Mouse (Mus musculus): ENCODE data around the gene Gmcl1. TPM values are rescaled to one million over a fixed set of nuclear protein-coding genes. Genes with fewer than 3 reads are reported as not detected.

Gmcl1 gene
- 1 to 10 TPM; 6.7 to 6.9 TPM for total RNA-seq (2021)
- long read RNA-seq, experiment 1, transcript Gmcl1-201 (14 exons, 2,949 nt) = major isoform, 12 of 16 reads
- long read RNA-seq, experiment 1, partial matches to known transcripts = 0 of 16 reads
- long read RNA-seq, experiment 1, other reads (novel, unspliced or antisense) = 4 of 16 reads
- long read RNA-seq, experiment 2, transcript Gmcl1-201 (14 exons, 2,949 nt) = major isoform, 12 of 18 reads
- long read RNA-seq, experiment 2, partial matches to known transcripts = 0 of 18 reads
- long read RNA-seq, experiment 2, other reads (novel, unspliced or antisense) = 6 of 18 reads

DNA sequence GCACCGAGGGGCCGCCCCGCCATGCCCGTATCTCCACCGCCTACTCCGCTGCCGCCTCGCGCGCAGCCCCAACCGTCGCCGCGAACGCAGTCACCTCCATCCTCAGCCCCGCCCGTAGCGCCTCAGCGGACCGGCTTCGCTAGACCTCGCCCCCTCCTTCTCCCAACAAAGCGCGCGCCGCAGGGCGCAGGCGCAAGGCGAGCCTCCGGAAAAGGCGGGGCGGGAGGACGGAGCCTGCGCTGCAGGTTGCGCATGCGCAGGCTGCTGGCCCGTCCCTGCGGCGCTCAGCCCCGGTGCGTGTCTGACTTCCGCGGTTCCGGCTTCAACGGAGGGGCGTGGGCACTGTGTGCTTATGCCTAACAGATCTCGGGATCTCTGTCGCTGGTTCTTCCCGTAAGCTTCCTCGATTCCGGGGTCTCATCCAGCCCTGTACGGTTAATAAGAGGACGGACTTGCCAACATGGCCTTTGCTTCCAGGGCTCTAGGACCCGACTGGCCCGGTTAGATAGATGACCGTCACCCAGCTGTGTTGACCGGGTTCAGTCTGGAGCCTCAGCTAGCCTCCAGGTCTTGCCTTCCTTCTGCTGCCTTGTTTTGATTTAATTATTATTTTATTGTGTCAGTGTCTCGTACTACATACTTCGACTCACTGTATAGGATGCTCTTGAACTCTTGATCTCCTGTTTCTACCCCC, at the start of gene Gmcl1:
Gmcl1 (minus strand) TSS at position 201 of the 694 bp plus-strand sequence.
- DNase-seq = peak; percentile 97
- intact Hi-C loops (cut with DNase I) = no loop called here

DNA sequence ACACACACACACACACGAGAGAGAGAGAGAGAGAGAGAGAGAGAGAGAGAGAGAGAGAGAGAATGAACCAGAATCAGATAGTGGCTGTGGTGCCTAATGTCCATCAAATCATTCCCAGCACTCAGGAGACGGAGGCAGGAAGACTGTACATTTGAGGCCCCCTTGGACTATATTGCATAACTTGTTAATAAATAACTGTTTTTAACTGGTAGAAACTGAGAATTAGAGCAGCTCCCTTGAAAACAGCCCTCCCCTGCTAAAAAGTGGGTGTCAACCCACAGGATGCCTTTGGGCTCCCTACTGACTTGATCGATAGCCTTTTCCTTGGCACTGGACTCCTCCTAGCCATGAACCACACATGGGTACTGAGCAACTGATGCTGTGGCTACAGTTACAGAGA, 49.2 kb upstream of the Gmcl1 start:
- no peak for DNase-seq
- intact Hi-C loops (cut with DNase I) = no loop called here

GRCm38 (mm10) chr6:86781361-86781957, 48.3 kb upstream of the Gmcl1 start:
- DNase-seq = peak in 1 of 2 experiments; percentile 13
- intact Hi-C loops (cut with DNase I) = no loop called here

DNA sequence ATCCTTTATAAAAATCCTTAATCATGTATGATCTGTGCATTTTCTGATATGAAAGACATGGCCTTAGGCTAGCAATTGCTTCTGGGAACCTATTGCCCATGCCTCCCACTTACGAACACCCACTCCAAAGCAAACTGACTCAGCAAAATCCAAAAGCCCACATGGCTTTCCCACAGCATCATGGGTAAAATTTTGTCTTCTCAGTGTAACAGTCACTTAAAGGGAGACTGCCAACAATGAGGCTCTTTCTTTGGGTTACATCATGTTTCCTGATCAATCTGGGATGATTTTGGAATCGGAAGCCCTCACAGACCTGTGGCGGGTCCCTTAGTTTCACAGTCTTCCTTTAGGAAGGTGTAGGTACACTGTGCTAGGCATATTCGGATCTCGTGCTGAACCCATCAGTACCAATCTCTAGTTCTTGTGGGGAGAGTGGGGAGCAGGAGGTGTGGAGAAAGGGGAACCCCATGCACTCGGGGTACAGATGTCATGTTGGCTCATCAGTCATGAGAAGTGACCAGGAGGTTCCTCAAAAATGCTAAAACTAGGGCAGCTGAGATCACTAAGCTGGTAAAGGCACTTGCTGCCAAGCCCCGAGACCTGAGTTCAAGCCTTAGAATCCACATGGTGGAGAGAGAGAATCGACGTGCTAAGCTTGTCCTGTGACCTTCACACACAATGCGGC, 45.9 kb upstream of the Gmcl1 start:
- intact Hi-C loops (cut with DNase I) = no loop called here
- no peak for DNase-seq

GRCm38 (mm10) chr6:86777181-86777580, 44.0 kb upstream of the Gmcl1 start:
- intact Hi-C loops (cut with DNase I) = no loop called here
- no peak for DNase-seq

GRCm38 (mm10) chr6:86776706-86777071, 43.5 kb upstream of the Gmcl1 start:
- intact Hi-C loops (cut with DNase I) = no loop called here
- no peak for DNase-seq

GRCm38 (mm10) chr6:86776001-86776705, 43.0 kb upstream of the Gmcl1 start:
- intact Hi-C loops (cut with DNase I) = no loop called here
- peak; percentile 59 to 61 for DNase-seq

GRCm38 (mm10) chr6:86774937-86775336, 41.8 kb upstream of the Gmcl1 start:
- intact Hi-C loops (cut with DNase I) = no loop called here
- DNase-seq = no peak

DNA sequence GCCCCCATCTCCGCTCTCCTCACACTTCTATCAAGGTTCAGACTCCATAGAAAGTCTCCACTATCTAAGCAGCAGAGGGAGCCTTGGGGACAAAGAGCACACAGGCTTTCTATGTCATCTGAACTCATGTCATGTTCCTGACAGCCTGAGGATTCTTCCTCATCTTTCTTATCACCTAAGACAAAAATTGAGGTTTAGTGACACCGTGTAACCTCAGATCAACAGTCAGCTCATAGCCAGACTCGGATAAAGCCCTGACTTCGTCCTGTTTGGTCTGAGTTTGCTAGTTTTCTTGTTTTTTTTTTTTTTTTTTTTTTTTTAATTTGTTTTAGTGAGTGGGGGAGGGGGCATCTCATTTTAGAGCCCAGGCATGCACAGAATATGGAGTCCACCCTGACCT, 40.6 kb upstream of the Gmcl1 start:
- intact Hi-C loops (cut with DNase I) = no loop called here
- no peak for DNase-seq

- intact Hi-C loops (cut with DNase I) = no loop called here
- DNase-seq = peak; percentile 22 to 28
Measured at GRCm38 (mm10) chr6:86772631-86773030, 39.4 kb upstream of the Gmcl1 start.

GRCm38 (mm10) chr6:86768938-86769337, 35.8 kb upstream of the Gmcl1 start:
- DNase-seq = no peak

DNA sequence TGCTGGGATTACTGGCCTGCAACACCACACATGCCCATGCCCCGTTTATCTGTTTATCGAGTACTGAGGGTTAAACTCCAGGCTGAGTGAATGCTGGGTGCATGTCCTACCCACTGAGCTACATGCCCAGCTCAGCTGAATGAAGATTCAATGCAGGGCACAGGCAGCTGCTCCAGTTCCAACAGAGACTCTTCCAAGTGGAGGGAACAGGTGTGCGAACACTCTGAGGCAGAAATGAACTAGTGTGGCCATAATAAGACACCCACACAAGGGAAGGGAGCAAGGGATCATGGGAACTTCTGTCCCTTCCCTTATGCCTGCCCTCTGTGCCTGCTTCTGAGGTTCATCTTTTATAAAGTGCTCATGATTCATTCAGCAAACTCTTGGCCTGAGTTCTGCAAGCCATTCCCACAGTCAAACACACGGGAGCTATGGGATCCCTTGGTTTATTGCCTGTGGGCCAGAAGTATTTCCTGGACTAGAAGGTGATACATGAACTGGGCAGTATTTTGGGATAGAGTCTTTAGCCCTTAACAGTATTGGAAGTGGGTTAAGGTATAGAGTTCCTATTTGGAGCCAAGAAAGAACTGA, 35.1 kb upstream of the Gmcl1 start:
- intact Hi-C loops (cut with DNase I) = no loop called here
- no peak for DNase-seq

More at GRCm38 (mm10) chr6:86768938-86769337, 35.8 kb upstream of the Gmcl1 start:
- intact Hi-C loops (cut with DNase I) = no loop called here

- no peak for DNase-seq
- intact Hi-C loops (cut with DNase I) = no loop called here
Measured at GRCm38 (mm10) chr6:86767465-86767864, 34.3 kb upstream of the Gmcl1 start.

DNA sequence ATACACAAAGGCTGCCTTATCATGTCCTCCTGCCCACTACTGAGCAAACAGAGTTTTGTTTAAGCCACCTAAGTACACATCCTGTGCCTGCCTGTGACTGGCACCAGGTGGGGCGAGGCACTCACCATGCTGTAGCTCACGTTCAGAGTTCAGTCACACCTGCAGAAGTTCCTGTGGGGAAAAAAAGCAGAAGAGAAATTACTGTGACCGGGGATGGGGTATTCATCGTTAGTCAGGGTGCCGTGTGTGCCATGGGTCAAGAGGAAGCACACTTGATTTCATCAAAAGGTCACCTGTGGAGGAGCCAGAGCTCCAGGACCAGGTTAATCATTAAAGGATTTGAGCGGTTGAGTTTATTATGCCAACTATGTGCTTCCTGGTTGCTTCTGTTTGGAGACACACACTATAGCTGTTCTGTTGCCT, 32.5 kb upstream of the Gmcl1 start:
- intact Hi-C loops (cut with DNase I) = no loop called here
- DNase-seq = no peak

DNA sequence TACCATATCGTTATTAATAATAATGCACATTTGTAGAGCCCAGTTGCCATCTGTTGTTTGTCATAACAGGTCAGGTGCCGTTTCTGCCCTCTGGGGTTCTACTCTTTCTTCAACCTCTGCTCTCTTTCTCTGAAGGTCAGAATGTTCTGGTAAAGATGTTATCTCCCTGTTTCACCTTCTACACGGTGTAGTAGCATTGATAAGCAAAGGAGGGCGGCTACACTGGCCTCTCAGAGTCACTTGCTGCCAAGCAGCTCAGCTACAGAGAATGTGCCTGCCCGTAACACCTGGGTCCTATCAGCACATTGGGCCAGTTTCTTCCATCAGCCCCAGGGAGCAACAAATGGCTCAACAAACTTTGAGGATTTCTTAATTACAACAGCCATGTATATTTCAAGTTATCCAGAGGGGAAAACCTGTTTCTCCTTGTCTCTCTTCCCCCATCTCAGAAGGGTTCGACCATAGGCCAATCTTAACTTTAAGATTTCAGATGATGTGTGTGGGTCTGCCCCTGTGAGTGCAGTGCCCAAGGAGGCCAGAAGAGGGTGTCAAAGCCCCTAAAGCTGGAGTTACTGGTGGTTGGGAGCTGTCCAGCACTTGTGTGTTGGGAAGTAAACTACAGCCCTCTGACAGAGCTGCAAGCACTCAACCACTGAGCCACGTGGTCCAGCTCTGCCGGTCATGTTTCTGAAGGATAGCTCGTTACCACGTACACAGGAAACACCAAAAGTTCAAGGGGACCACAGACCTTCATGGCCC, 21.1 kb upstream of the Gmcl1 start:
- no peak for DNase-seq

GRCm38 (mm10) chr6:86752843-86753485, 19.8 kb upstream of the Gmcl1 start:
- intact Hi-C loops (cut with DNase I) = no loop called here
- no peak for DNase-seq

More for the DNA sequence above, 21.1 kb upstream of the Gmcl1 start:
- intact Hi-C loops (cut with DNase I) = no loop called here

GRCm38 (mm10) chr6:86750961-86751360, 17.8 kb upstream of the Gmcl1 start:
- intact Hi-C loops (cut with DNase I) = no loop called here
- no peak for DNase-seq

GRCm38 (mm10) chr6:86749817-86750216, 16.6 kb upstream of the Gmcl1 start:
- intact Hi-C loops (cut with DNase I) = no loop called here
- DNase-seq = no peak

DNA sequence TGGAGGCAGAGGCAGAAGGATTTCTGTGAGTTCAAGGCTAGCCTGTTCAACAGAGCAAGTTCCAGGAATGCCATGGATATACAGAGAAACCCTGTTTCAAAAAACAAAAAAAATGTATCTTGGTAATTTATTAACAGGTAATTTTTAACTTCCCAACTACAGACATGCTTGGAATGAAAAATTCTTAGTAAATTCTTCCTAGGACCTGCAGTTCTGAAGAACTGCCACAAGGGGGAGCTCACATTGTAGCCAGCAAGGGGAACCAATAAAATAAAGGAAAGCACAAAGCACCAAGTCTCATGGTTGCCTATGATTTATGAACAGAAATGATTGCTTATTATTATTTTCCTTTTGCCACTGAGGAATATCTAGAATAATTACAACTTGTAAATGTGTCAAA, 14.0 kb upstream of the Gmcl1 start:
- intact Hi-C loops (cut with DNase I) = loop anchor here (1.0 to 2.0 kb wide), 2 partner anchors 59 to 180 kb away; no protein-coding TSS in a partner anchor
- peak; percentile 51 to 72 for DNase-seq
